Mouse (Mus musculus) embryonic facial prominence, embryonic 11.5 days (tissue): ENCODE data around the gene 2510039O18Rik. TPM values are rescaled to one million over a fixed set of nuclear protein-coding genes. Genes with fewer than 3 reads are reported as not detected.

Source experiments
- ATAC-seq: fragments of 200-750 bp; cut with Nextera tagmentation; replicated peaks from 2 replicates; pipeline ENCODE4 v1.8.0; 2017; ENCODE audit warnings: low read depth; ENCODE audit not compliant: insufficient number of reproducible peaks, low FRiP score, low TSS enrichment
- DNase-seq: peaks from one replicate; pipeline ENCODE4 v3.0.0-alpha.2; 2015; ENCODE audit warnings: low spot score
- H3K27ac ChIP-seq: fragments of 300-500 bp; sonication (generic); replicated peaks from 2 replicates; pipeline ENCODE4 v1.5.1; 2014; ENCODE audit warnings: mild to moderate bottlenecking, low read depth, low read length, control low read depth
- H3K27me3 ChIP-seq: fragments of 300-500 bp; sonication (generic); 2 replicates; pipeline ENCODE4 v1.6.1; 2014; ENCODE audit warnings: mild to moderate bottlenecking, low read length, moderate library complexity, mixed read lengths; ENCODE audit not compliant: control insufficient read depth, insufficient read depth
- H3K36me3 ChIP-seq: fragments of 300-500 bp; sonication (generic); replicated peaks from 2 replicates; pipeline ENCODE4 v1.6.1; 2014; ENCODE audit warnings: low read depth, mild to moderate bottlenecking, low read length, moderate library complexity, mixed read lengths; ENCODE audit not compliant: control insufficient read depth, insufficient read depth
- H3K4me1 ChIP-seq: fragments of 300-500 bp; sonication (generic); 2 replicates; pipeline ENCODE4 v1.6.1; 2014; ENCODE audit warnings: low read length, mixed read lengths; ENCODE audit not compliant: control insufficient read depth, insufficient read depth
- H3K4me2 ChIP-seq: fragments of 300-500 bp; sonication (generic); 2 replicates; pipeline ENCODE4 v1.6.1; 2014; ENCODE audit warnings: low read depth, mild to moderate bottlenecking, control low read depth, low read length, moderate library complexity
- H3K4me3 ChIP-seq: fragments of 300-500 bp; sonication (generic); 2 replicates; pipeline ENCODE4 v1.5.1; 2014; ENCODE audit warnings: low read depth, low read length, control low read depth
- H3K9ac ChIP-seq: fragments of 300-500 bp; sonication (generic); replicated peaks from 2 replicates; pipeline ENCODE4 v1.6.1; 2014; ENCODE audit warnings: mild to moderate bottlenecking, control low read depth, low read length
- H3K9me3 ChIP-seq: fragments of 300-500 bp; sonication (generic); replicated peaks from 2 replicates; pipeline ENCODE4 v1.6.1; 2016; ENCODE audit warnings: mild to moderate bottlenecking, low read length, inconsistent platforms, mixed read lengths; ENCODE audit not compliant: control insufficient read depth
- WGBS: fragments of 180-500 bp; shearing (Covaris S2); extraction: QIAGEN DNeasy Blood & Tissue Kit; methylation state at CpG from one replicate; pipeline ENCODE4 v1.1.7; 2014; 5-methylcytosine and 5-hydroxymethylcytosine counted together
- polyA plus RNA-seq: library from polyadenylated mRNA; unstranded; fragments of >200 nt; fragmentation: Nextera tagmentation; extraction: Ambion mirVana; gene quantifications from 2 replicates; pipeline ENCODE4 v1.2.1, GENCODE M21; 2014

2510039O18Rik gene
- polyA plus RNA-seq, 1 experiment from 2014 or later: 15.9 TPM

DNA sequence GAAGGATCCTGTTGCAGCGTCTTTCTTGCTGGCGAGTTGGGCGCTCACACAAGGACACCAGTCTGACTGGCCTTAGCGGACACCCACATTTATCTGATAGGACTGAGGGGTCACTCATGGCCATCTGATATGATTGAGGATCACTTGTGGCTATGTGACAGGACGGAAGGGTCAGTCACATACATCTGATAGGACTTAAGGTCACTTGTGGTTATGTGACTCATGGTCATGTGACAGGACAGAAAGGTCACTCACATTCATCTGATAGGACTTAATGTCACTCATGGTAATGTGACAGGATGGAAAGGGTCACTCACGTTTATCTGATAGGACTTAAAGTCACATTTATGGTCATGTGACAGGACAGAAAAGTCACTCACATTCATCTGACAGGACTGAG is 37.7 kb downstream of the 2510039O18Rik start:
- H3K9ac ChIP-seq: no peak overlapping the region
- DNase-seq (no peak), ATAC-seq (no peak)
- no peak overlapping the region for H3K4me2 ChIP-seq
- H3K27ac ChIP-seq: no peak overlapping the region
- H3K4me1 ChIP-seq: no peaks in the 10 kb centered on the region
- no peaks in the 10 kb centered on the region for H3K9me3 ChIP-seq
- no peaks in the 10 kb centered on the region for H3K27me3 ChIP-seq
- no peak overlapping the region for H3K4me3 ChIP-seq
- 94% methylated on average over 6 of the region's 6 CpGs for WGBS
- no peaks in the 10 kb centered on the region for H3K36me3 ChIP-seq

DNA sequence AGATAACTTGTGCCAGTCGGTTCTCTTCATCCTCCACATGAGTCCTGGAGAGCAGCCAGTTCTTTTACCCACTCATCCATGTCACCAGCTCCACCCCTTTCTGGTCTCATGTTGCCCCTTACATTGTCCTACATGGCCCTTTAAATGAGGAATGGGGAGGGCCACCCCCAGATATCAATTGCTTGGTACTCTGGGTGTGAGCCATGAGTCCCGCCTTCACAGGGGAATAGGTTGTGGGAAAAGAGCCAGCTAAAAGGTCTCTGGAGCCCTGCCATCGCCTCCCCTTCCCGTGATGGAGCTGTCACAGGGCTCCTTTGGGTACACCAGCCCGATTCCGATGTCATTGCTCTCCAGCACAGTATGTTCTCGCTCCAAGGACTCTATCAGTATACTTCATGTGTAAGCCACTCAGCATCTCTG is 38.8 kb downstream of the 2510039O18Rik start:
- Histone ChIP-seq H3K4me1 (no peaks in the 10 kb centered on the region), H3K4me2 (no peak overlapping the region)

DNA sequence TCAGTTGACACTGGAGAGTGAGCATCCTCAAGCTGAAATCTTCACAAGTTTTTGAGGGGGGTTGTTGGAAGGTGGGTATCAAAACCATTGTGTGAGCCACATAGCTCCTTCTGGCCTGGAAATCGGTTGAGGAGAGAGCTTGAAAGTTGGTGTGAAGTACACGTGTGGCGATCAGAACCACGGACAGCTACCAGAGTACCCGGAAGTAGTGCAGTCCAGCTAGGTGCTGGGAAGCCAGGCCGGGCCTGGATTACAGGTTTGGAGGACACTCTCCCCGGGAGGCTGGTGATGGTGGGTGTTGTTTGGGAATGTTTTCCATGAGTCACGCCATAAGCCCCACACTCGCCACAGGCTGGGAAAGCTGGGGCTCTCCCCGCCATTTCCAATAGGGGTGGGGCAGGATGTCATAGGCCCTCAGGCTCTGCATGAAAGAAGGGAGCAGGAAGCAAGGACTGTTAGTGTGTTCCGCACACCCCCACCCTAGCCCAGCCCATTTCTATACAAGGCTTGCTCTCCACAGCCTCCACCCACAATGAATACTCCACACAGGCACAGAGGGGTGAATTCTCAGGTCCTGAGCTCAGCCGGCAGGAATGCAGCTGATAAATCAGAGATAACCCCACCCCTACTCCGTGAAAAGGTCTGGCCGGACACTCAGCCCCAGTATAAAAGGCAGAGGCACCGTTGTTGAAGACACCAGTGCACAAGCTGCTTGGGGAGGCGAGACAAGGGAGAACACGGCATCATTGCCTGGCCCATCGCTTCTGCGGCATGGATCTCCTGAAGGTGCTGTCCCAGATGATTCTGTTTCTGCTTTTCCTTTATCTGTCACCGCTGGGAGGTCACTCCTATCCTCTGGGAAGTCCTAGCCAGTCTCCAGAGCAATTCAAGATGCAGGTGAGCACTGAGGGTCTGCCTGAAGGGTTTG is 44.8 kb downstream of the 2510039O18Rik start, which contains the start of gene Nppb:
Gene Nppb (plus strand): TSS at position 584 of the 928 bp plus-strand sequence.
- Histone ChIP-seq H3K9me3 (no peaks in the 10 kb centered on the region), H3K4me2 (no peak within 1 kb of the TSS; the same call in 1 of the 2 replicates), H3K27ac (no peak within 1 kb of the TSS), H3K4me3 (no peak within 1 kb of the TSS), H3K36me3 (no peaks in the 10 kb centered on the region), H3K4me1 (no peaks in the 10 kb centered on the region), H3K27me3 (no peaks in the 10 kb centered on the region), H3K9ac (no peak within 1 kb of the TSS)
- DNase-seq (peak; percentile 76), ATAC-seq (peak; percentile 54; the same call in 1 of the 2 replicates)
- WGBS: 27% methylated on average over 20 of the region's 20 CpGs

More for the DNA sequence above, 38.8 kb downstream of the 2510039O18Rik start:
- Histone ChIP-seq H3K36me3 (no peaks in the 10 kb centered on the region), H3K27ac (no peak overlapping the region), H3K4me3 (no peak overlapping the region), H3K9me3 (no peaks in the 10 kb centered on the region), H3K9ac (no peak overlapping the region), H3K27me3 (no peaks in the 10 kb centered on the region)
- DNase-seq (no peak), ATAC-seq (no peak)
- WGBS: 80% methylated on average over 7 of the region's 7 CpGs

DNA sequence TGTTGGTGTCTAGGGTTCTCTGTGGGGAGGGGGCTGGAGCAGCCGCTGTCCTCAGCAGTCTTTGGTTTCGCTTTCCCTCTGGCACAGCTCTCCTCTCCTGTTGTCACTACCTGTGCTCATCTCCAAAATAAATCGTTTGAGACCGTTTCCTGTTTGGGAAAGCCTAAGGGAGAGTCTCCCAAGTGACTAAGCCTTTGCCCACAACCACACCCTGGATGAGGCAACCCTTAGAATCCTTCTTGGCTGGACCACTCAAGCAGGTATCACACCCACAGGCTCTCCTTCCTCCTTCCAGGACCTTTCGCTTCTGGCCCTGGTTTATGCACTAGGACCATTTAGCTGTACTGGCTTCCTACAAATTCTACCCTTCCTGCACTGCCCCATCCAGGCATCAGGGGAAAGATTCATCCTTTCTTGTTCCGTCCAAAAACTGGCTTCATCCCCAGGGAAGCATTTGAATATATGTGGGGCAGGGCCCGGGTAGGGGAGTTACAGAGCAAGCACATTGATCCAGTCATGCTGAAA is 52.9 kb downstream of the 2510039O18Rik start:
- ATAC-seq (no peak), DNase-seq (no peak)
- H3K36me3 ChIP-seq: no peaks in the 10 kb centered on the region
- H3K27ac ChIP-seq: no peak overlapping the region
- no peaks in the 10 kb centered on the region for H3K4me1 ChIP-seq
- no peak overlapping the region for H3K4me3 ChIP-seq
- no peak overlapping the region for H3K4me2 ChIP-seq
- WGBS: 65% methylated on average over 7 of the region's 7 CpGs
- H3K27me3 ChIP-seq: no peaks in the 10 kb centered on the region
- no peak overlapping the region for H3K9ac ChIP-seq
- no peaks in the 10 kb centered on the region for H3K9me3 ChIP-seq

DNA sequence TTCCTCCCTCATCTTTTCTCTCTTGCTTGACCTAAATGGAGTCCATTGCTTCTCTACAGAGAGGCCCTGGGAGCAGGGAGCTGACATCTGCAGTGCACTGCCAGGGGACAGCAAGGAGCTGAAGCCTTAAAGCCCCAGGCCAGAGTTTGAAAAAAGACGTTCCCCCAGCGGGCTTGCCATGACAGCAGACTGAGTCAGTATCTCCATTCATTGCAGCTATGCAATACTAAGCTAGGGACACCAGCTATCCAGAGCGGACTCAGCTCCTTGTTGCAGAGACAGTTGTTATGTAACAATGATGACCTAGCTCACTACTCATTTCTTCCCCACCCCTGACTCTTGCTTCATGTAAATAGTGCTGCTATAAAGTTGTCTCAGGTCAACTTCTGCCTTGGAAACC is 54.6 kb downstream of the 2510039O18Rik start:
- no peak for ATAC-seq
- H3K36me3 ChIP-seq: no peaks in the 10 kb centered on the region
- no peak overlapping the region for H3K27ac ChIP-seq
- 71% methylated on average over 3 of the region's 3 CpGs for WGBS
- H3K4me2 ChIP-seq: no peak overlapping the region
- H3K9me3 ChIP-seq: no peaks in the 10 kb centered on the region
- DNase-seq: no peak
- no peak overlapping the region for H3K9ac ChIP-seq
- H3K4me3 ChIP-seq: no peak overlapping the region
- H3K27me3 ChIP-seq: no peaks in the 10 kb centered on the region
- no peaks in the 10 kb centered on the region for H3K4me1 ChIP-seq

Other genes starting within 250 kb of the 2510039O18Rik start
- not detected in 2 replicates for gene Zfp534, start 238.3 kb upstream of the 2510039O18Rik start, polyA plus RNA-seq
- 10.6 and 11.0 TPM in 2 replicates for gene Zfp984, start 131.1 kb upstream of the 2510039O18Rik start, polyA plus RNA-seq
- gene Zfp933, start 92.5 kb upstream of the 2510039O18Rik start, polyA plus RNA-seq: 5.0 and 6.1 TPM in 2 replicates
- 27.6 and 30.0 TPM in 2 replicates for gene Miip, start 72.1 kb upstream of the 2510039O18Rik start, polyA plus RNA-seq
- 14.7 and 15.6 TPM in 2 replicates for gene Fv1, start 71.9 kb upstream of the 2510039O18Rik start, polyA plus RNA-seq
- gene Mfn2, start 36.2 kb upstream of the 2510039O18Rik start, polyA plus RNA-seq: 23.1 and 28.0 TPM in 2 replicates
- gene Plod1, start 4.1 kb upstream of the 2510039O18Rik start, polyA plus RNA-seq: 32.7 and 36.4 TPM in 2 replicates
- gene Nppb, start 44.9 kb downstream of the 2510039O18Rik start, polyA plus RNA-seq: 0.57 and 1.0 TPM in 2 replicates
- gene Nppa, start 59.8 kb downstream of the 2510039O18Rik start, polyA plus RNA-seq: 1.9 and 19.5 TPM in 2 replicates
- gene Clcn6, start 97.9 kb downstream of the 2510039O18Rik start, polyA plus RNA-seq: 8.9 and 9.8 TPM in 2 replicates
- gene Mthfr, start 98.2 kb downstream of the 2510039O18Rik start, polyA plus RNA-seq: 13.5 and 14.1 TPM in 2 replicates
- gene Agtrap, start 147.1 kb downstream of the 2510039O18Rik start, polyA plus RNA-seq: 7.0 and 10.3 TPM in 2 replicates
- 75.3 and 83.4 TPM in 2 replicates for gene Mad2l2, start 189.5 kb downstream of the 2510039O18Rik start, polyA plus RNA-seq
- gene Draxin, start 189.8 kb downstream of the 2510039O18Rik start, polyA plus RNA-seq: 1.2 and 2.2 TPM in 2 replicates
- gene Fbxo6, start 211.2 kb downstream of the 2510039O18Rik start, polyA plus RNA-seq: 9.8 and 11.3 TPM in 2 replicates
- 24.0 and 25.1 TPM in 2 replicates for gene Fbxo44, start 219.6 kb downstream of the 2510039O18Rik start, polyA plus RNA-seq
- 1.5 and 1.9 TPM in 2 replicates for gene Fbxo2, start 219.7 kb downstream of the 2510039O18Rik start, polyA plus RNA-seq